Mouse (Mus musculus) ovary, adult 18-20 months (tissue): ENCODE measurements at regions not wholly inside any gene's neighbourhood (a gene's known extent, or its start where the extent isn't known, plus 50 kb on each side); places are given as distances from the start of the nearest gene placed in this dataset.

Experiments used
- DNase-seq: peaks from one replicate; pipeline ENCODE4 v3.0.0; 2022; ENCODE audit warnings: low spot score, mixed read lengths

DNA sequence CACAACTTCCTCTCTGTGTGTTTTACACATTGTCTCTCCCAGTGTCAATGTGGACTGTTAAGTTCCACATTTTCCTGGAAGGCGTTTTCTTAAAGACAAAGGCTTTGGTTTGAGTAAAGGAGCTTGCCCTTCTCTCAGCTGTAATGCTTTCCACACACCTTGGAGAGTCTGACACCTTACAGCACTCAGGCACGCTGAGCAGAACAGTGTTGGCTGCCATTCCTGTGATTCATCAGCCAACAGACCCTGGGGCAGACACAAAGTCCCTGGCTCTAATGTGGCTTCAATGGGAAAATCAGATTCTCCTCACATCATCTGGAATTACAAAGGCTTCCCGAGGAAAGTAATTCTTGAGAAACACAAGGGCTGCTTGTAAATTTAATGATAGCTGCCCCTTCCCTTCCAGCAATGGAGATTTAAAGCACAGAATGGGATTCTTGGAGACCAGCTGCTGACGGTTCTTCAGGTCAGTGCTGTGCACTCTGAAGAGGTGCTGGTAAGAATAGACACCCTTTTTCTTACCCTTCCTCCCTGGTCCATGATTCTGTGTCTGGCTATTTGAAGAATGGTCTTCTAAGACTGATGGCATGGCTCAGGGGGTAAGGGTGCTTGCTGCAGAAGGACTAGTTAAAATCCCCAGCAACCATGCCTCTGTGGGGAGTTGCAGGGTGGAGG, 468.4 kb upstream of the Nr2f2 start:
- DNase-seq: no peak

DNA sequence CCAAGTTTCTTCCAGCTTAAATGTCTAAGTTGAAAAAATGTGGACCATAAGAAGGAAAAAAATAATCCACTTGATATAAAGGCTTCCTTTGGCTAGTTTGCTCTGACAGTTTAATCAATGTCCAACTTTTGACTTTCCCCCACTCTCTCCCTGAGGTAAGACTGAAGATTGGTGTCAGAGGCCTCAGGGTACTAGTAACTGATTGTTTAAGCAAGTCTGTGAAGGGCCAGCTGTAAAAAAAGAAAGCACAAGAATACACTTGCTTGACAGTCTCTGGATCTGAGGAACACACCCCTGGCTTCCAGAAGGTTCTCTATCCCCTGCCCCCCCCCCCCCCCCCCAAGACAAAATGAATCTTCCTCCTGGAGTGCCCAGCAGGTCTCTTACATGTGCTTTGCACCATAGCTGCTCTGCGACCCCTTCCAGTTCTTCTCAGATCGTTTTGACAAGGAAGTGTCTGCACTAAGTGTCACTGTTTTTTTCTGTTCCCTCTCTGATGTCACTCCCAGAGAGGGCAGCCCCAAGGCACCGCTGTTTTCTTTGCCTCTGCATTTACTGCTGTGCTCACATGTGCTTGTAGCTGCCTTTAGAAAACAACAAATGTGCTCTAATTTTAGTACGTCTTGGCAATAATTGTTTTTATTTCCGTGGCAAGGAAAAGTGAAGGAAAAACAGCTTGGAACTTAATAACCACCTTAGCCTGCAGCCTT, 462.1 kb upstream of the Nr2f2 start:
- no peak for DNase-seq

DNA sequence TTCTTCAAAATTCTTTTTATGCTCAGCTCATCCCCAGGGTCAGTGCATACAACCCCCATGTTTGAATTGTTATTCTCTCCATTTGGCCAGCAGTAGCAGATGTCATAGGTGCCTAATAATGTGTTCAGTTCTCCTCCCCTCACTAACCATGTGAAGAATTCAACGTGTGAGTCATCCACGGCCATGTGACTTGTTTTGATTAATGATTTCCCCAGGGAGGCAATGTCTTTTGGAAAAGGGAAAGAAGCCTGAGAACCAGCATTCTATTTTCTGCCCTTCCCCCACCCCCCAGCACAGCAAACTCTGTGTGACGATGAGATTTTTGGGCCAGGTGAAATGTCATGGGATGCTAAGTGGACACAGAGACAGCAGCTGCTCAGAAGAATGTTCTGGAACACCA, 459.5 kb upstream of the Nr2f2 start:
- no peak for DNase-seq

DNA sequence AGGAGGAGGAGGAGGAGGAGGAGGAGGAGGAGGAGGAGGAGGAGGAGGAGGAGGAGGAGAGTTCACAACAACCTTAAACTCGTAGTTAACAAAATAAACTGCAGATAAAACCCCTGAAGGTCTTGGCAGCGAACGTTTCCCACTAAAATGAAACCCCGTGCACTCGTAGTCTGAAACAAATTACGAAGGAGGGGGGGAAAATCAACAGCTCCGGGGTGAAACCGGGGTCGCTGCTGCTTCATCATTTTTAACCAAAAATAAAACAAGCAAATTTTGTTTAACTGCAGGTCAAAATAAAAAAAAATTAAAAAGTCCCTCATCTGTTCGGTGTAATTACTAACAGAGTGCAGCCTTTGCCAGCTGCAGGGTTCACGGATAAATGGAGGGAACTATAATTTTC, 456.5 kb upstream of the Nr2f2 start:
- peak; percentile 30 for DNase-seq

DNA sequence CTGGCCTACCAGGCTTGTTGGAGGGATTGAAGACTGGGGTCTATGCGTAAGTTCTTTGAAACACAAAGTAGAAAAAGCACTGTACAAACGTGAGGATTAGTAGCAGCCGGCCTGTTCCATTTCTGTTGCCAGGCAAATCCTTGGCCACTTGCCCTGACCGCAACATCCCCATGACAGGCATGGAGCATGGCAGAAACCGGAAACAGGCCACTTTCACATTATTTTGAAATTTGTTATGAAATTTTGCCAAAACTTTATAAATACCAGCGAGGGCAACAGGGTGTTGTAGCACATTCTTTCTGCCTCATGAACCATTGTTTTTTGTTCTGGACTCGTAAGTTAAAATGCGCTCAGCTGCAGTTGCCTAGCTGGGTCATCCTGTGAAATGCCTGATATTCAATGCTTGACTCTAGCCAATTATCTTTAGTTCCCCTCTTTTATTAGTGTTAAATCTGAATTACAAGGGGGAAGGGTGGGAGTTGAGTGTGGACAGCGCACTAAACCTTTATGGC, 455.8 kb upstream of the Nr2f2 start:
- peak; percentile 64 for DNase-seq

DNA sequence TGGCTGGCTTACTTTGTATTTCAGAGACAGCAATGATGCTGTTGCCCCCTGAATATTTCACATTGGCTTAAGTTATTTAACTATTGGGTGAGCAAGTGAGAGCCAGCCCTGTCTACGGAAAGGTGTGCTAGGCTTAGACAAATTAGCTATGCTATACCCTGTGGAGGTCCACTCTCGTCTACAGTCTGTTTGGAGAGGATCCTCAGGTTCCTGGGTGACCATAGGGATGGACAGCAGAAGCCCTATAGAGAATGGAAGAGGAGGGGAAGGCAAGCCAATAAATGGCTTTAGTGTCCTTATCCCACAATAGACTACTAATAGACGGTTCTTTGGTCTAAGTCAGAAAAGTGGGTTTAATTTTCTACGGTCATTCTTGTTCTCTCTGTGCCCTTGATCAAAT, 455.3 kb upstream of the Nr2f2 start:
- DNase-seq: no peak

DNA sequence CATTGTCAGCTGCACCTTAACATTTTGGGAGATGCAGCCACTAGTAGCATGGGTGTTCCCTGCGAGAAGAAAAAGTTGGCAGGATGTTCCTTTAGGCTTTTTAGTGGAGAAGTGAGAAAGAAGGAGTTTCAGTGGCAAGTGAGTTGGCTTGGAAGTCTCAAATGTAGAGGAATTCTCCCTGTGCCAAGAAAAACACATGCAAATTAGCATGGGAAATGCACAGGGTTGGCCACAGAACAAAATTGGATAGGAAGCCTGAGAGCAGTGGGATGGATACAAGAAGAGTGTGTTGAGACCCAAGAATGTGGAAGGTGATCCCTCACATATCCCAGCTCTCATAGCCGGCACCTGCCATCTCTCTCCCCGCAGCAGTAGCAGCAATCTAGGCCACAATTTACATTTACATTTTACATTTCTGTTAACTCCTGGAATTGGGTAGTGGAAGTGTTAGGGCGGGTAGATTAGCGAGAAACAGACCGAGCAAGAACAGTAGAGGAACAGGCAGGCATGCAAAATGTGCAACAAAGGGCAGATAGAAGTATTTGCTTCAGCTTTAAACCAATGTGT, 450.9 kb upstream of the Nr2f2 start:
- DNase-seq: no peak

DNA sequence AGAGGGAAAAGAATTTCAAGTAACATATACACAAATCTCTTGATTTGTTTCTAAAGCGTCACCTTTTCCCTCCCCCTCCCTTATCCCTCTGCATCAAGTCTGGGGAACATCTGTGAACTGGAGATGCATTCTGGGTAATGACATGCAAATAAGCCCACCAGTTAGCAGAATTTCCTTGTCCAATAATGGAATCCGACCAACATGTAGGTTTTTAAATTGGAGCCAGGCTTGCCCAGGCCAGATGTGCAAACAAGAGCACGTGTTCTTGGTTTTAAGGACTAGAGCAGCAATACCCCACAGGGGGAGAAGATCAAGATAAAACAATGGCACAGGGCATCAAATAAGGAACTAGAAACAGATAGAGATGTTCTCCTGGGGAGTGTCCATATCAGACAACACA, 447.9 kb upstream of the Nr2f2 start:
- no peak for DNase-seq

DNA sequence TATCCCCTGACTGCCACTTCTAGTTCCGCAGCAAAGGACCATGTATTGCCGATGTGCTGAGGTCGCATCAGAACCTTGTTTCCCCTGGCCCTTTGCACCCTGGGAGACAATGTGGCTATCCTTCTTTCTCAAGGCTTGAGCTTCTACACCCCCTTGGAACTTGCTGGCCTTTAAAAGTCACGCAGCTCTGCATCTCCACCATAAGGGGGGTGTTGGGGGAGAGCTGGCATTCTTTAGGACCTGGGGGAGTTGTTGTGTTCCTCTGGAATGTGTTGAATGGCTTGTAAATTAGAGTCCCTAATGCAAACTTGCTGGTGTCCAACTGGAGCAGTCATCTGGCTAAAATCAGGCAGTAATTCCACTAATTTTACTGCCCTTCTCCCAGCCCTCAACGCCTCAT, 446.6 kb upstream of the Nr2f2 start:
- DNase-seq: no peak

DNA sequence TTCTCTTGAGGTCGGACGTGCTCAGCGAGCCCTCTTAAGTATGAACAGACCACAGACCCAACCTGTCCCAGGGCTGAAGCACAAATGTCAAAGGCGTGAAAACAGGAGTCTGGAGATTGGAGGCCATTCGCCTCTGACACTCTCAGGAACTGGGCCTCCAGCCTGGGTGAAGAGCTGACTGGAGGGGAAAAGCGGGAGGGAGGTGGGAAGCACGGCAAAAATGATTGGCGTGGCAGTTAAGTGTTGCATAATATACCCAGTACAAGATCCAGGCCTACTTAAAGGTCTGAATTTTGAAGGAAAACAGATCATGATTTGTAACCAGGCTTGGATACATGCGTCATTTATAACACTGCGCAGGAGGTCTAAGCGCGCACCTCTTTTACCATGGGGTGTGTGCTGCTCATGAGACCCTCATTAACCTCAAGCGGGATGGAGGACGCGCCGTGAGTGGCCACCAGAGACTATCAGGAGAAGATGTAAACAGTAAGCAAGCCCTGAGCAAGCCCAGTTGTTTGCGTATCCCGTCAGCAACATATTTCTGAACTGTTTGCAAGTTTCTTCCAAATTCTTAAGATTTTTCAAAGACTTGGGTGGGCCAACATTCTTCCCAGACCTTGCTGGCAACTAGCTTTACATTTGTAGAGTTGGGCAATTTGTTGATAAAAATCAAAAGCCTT, 444.0 kb upstream of the Nr2f2 start:
- no peak for DNase-seq

DNA sequence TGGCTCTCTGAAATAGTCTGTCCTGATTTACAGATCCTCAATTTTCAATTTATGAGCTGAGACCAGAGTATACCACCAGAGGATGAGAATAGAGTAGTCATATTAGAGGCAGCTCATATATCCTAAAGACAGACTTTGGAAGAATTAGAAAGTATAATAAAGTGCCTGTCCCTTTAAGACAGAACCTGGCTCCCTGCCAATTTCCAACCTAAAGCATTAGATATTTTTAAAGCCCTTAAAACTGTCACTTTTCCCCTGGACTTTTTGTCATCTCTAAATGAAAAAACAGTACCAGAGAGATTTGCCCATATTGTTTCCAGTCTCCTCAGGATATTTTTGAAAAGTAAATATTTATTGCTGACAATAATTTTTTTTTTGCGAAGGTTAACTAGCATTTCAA, 437.7 kb upstream of the Nr2f2 start:
- no peak for DNase-seq

DNA sequence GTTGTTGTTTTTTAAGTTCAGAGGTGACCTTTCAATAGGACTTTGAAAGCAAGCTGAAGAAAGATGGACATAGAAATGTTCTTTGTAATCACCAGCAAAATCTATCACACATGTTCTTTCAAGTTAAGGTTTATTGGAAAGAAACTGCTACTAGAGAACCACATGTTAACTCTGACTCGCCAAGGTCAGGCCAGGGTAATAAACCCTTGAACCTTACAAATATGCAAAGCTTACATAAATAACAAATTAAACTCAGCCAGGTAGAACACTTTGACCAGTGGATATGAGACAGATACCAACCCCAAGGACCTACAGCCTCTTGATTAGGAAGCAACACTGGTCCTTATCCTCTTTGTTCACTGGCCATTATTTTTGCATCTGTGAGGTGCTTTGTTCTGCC, 433.4 kb upstream of the Nr2f2 start:
- DNase-seq: no peak

DNA sequence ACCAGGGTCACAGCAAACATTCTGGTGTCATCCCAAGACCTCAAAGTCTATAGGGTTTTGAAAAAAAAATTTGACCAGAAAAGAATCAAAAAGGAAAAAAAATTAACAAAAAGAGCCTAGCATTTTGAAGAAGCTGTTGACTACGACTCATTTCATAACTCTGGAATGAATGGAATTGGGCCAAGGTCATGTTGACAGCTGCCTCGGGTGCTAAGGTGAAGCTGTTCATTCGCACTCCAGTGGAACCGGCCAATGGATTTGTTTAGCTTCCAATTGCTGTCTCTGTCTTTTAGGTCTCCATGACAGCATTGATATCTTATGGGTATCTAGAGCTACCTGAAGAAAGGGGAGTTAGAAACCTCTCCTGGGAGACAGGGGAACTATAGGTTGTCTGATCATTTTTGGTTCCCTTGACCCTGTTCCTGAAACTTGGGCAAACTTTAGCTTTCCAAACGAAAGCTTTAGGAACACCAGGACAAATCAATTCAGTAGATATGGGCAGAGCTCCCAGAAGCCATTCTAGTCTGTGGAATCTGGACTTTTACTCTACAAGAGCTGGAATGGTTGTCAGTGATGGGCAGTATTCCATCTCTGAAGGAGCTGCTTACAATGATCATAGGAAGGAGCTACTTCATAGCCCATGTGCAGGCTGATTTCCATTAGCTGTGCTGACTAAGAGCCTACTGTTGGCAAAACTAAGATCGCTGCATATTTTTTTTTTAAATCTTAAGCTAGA, 432.7 kb upstream of the Nr2f2 start:
- no peak for DNase-seq

DNA sequence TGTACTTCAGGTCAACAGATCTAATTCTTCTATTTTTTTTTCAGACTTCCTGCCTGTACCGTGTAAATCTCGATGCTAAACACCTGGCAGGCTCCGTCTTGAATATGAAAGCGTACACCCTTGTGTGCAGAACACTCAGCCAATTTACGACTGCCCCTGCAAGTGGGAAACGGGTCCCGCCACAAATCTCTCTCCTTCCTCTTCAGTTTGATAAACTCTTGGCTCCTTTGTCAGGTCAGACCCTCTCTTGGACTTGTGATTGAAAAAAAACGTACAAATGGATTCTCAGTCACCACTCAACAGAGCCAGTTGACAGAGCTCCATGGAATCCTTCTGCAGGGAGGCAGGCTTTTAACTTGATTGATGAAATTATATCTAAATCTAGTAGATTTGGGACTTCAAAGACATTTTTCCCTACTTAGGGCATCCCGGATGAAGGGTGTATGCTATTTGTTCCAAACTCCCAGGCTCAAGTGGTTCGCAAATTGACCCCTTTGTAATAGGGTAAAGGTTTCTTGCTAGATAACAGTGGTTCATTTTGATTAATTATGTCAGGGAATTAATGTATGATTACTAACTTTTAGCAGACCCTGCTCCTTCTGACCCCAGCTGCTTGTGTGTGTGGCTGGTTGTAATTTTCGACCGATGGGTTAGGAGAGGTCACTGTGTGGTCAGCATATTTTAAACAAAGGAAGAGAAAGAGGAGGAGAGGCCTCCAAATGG, 429.7 kb upstream of the Nr2f2 start:
- DNase-seq: no peak

DNA sequence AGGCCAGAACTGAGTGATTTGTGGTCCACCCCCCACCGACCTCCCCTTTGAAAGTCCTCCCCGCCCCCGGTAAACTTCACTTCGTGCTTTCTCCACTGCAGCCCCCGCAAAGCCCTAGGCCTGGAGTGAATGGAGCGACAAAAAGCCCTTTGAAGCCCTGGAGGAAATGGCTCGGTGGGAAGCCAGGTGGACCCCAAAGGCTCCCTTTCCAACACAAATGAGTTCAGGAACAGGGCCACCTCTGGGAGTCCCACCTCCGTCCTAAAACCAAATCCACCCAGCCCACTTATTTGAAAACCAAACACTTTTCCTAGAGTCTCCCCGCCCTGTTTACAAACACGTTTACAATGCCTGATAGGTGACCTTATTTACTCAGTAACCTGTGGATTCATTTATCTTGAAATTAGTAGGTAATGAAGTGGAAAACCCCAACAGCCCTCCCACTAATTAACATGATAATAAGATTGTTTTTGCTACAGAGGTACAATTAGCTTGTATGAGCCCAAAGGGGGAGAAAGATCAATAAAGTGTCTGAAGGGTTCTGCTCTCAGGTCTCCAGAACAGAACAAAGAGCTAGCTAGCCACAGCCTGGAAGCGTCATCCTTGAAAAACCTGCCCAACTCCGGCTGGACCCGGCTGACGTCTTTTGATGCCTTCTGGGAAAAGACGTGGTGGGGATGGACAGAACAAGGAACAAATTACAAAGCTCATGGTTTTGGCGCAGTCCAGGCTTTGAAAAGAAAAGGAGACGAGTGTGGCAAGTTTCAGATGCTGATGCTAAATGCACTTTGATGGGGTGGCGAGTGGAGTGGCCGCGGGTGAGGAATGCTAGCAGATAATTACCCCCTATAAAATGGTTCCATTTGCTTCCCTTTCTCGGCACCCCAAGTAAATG, 422.6 kb upstream of the Nr2f2 start:
- no peak for DNase-seq

DNA sequence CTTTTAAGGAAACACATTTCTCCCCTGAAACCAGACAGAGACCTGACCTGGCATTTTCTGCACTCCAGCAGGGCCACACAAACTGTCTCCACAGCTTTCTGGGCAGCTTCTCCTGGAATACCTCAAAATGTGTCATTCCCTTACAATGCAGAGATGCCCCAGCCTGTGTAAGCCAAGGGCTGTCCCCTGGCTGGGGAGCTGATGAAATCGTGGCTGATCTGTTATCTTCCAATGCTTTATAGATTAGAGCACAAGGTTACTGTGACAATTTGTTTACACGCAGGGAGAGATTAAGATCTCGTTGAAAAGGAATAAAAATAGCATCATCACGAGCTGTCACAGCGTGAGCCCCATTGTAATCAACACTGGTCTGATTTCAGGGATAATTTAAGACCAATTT, 421.4 kb upstream of the Nr2f2 start:
- DNase-seq: no peak

DNA sequence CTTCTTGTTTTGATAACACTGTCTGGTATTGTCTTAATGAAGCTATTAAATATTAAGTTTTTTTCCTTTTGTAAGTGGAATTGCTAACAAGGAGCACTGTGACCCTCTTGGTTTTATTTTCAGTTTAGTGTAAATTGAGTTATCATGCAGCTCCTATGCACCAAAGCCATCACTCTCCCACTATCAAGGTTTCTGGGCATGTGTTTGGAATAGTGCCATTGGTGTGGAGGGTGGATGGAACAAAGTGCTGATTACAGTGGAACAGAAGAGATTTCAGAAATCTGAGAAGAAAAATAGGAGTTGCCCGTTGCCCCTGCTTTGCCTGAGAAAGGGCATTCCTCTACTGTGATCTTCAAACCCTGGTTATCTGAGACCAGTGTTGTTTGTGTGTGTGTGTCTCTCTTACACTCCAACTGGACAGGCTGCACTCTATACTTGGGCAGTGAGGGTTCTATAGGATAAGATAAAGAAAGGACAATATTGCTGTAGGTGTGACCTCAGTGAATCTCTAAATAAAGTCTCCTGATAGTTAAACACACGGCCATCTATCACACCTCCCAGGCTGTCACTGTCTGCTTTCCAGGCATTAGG, 414.3 kb upstream of the Nr2f2 start:
- DNase-seq: peak; percentile 51

DNA sequence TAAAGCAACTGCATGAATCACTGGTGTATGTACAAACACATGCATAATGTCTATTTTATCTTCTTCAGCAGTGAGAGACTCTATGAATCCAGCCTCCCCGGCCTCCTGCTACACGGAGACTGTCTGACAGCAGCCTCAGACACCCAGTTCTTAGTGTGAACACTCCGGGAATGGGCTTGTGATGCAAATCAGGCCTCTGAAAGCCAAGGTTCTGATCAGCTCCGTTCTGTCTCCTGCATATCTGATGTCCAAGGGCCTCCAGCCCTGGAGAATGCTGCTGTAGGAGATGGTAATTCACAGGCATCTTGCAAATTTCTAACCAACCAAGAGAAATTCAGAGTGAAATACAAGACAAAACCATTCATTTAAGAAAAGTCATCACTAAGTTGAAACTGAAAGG, 411.2 kb upstream of the Nr2f2 start:
- no peak for DNase-seq

DNA sequence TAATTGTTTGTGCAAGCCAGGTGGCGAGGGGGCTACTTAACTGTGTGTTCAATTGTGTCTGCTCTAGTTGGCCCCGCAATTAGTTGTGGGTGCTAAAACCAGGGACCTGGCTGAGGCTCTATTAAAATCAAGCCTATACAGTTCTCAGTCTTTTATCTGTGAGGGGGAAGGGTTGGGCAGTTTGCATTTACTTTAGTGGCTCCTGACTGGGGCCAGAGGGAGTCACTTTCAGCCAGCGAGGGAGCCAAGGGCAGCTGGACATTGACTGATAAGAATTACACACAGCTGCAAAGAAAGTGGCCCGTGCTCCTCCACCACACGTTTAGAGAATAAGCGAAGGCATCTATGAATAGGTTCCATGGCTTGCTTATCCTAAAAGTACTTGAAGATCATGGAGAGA, 403.1 kb upstream of the Nr2f2 start:
- no peak for DNase-seq

DNA sequence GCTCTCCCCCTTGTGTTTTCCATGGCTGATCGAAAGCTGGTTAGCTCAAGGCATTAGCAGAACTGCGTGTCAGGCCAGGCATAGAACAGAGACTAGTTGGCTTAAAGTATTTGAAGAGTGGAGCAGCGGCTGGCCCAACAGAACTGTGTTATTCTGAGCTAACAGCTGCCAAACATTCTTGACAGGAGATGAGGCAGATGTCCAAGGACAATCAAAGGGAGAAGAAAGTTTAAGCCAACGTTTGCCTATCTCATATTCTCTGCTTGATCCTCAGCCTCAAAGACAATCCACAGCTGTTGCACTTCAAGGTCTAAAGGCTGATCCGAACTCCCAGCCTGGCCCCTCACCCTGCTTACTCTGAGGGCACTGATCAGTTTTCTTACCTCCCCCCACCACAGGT, 401.2 kb upstream of the Nr2f2 start:
- DNase-seq: no peak
